Comparison of ENCODE assay signal across 9 mouse cellular contexts in genomic region chr6:90622758-90623455, GRCm38 (mm10). TPM values are rescaled to one million over a fixed set of nuclear protein-coding genes. Genes with fewer than 3 reads are reported as not detected.
DNase-seq lines count a peak whose midpoint lies in the region; ATAC-seq and TF ChIP-seq lines count a peak whose summit lies in the region.
"Had no signal": no experiment of that assay in that cellular context is flagged by ENCODE, and none has a peak within 500 bp of the region (broad histone marks: within the 10 kb centered on the region; RNA-seq: fewer than 3 reads in every experiment).

No protein-coding gene starts in this region.

- WGBS in heart, embryonic 12.5 days: 17% methylated on average over 11 of the region's 11 CpGs
- WGBS in liver, postnatal 0 days (ENCODE audit: insufficient replicate concordance): 40% methylated on average over 11 of the region's 11 CpGs

- no peak for TF ChIP-seq CTCF in G1E (IDR thresholded peaks at IDR 0.05; ENCODE audit: low read depth, low read length)
- no peak for TF ChIP-seq CTCF in liver, postnatal 0 days (IDR thresholded peaks at IDR 0.05; ENCODE audit: low read depth)

- no peak for DNase-seq in heart, postnatal 4 days
- DNase-seq in G1E (ENCODE audit: low spot score): peak; percentile 82
- peak; percentile 74 for DNase-seq in liver, postnatal 0 days
- DNase-seq in right cerebral cortex, postnatal 10 days (ENCODE audit: low spot score in 2 of 2): no peak
- no peak for DNase-seq in gastrocnemius, postnatal 10 days

- no peak overlapping the region for H3K4me3 ChIP-seq in heart, embryonic 12.5 days
- peak overlapping the region; percentile 83 for H3K4me3 ChIP-seq in G1E (ENCODE audit: low read depth, low read length)
- H3K4me3 ChIP-seq in liver, postnatal 0 days (ENCODE audit: low read depth, low read length): peak overlapping the region; percentile 4; the same call in 1 of the 2 replicates
- H3K4me3 ChIP-seq: midbrain, embryonic 12.5 days had no signal

- peak overlapping the region; percentile 41 for H3K4me2 ChIP-seq in heart, embryonic 12.5 days
- peak overlapping the region; percentile 85 for H3K4me2 ChIP-seq in liver, postnatal 0 days (ENCODE audit: low read depth, low read length)
- H3K4me2 ChIP-seq: midbrain, embryonic 12.5 days had no signal

- no peaks in the 10 kb centered on the region for H3K27me3 ChIP-seq in heart, embryonic 12.5 days (replicated peaks)
- H3K27me3 ChIP-seq in G1E (ENCODE audit: insufficient read depth, low read length): no peaks in the 10 kb centered on the region
- H3K27me3 ChIP-seq in liver, postnatal 0 days (ENCODE audit: insufficient read depth, low read length): no peaks in the 10 kb centered on the region
- H3K27me3 ChIP-seq: midbrain, embryonic 12.5 days had no signal

- peak; percentile 92 for TF ChIP-seq EP300 in liver, postnatal 0 days (IDR thresholded peaks at IDR 0.05; ENCODE audit: low read depth)

- peak overlapping the region; percentile 26; the same call in 1 of the 2 replicates for H3K9ac ChIP-seq in heart, embryonic 12.5 days
- H3K9ac ChIP-seq in liver, postnatal 0 days (replicated peaks): peak overlapping the region; percentile 81
- H3K9ac ChIP-seq: midbrain, embryonic 12.5 days had no signal

- H3K4me1 ChIP-seq in heart, embryonic 12.5 days (replicated peaks): peaks cover 74% of the 10 kb centered on the region
- H3K4me1 ChIP-seq in G1E (ENCODE audit: insufficient read depth, low read depth, low read length): peaks cover 97% of the 10 kb centered on the region
- H3K4me1 ChIP-seq in liver, postnatal 0 days (ENCODE audit: insufficient read depth): peaks cover 66% of the 10 kb centered on the region

- peaks cover 12% of the 10 kb centered on the region for H3K36me3 ChIP-seq in heart, embryonic 12.5 days
- peaks cover 80% of the 10 kb centered on the region for H3K36me3 ChIP-seq in G1E (replicated peaks)
- peaks cover 27% of the 10 kb centered on the region for H3K36me3 ChIP-seq in liver, postnatal 0 days (replicated peaks; ENCODE audit: insufficient read depth, low read length)
- H3K36me3 ChIP-seq: midbrain, embryonic 12.5 days had no signal

- H3K27ac ChIP-seq in heart, embryonic 12.5 days (ENCODE audit: poor library complexity, severe bottlenecking): peak overlapping the region; percentile 82
- H3K27ac ChIP-seq in liver, postnatal 0 days (ENCODE audit: low read depth): peak overlapping the region; percentile 94
- H3K27ac ChIP-seq: midbrain, embryonic 12.5 days had no signal

- ATAC-seq in heart, embryonic 12.5 days (ENCODE audit: insufficient number of reproducible peaks, low FRiP score): peak; percentile 70
- ATAC-seq in G1E (ENCODE audit: extremely low read depth, insufficient number of reproducible peaks, low FRiP score, poor library complexity, severe bottlenecking): peak; percentile 66
- ATAC-seq in erythroblast, adult 5-6 weeks (replicated peaks; ENCODE audit: low FRiP score, poor library complexity, severe bottlenecking): peak; percentile 58
- ATAC-seq in liver, postnatal 0 days: peak; percentile 70
- no peak for ATAC-seq in granulocyte monocyte progenitor cell, adult 5-6 weeks (replicated peaks; ENCODE audit: poor library complexity, severe bottlenecking)

- H3K9me3 ChIP-seq in heart, embryonic 12.5 days (replicated peaks): no peaks in the 10 kb centered on the region
- no peaks in the 10 kb centered on the region for H3K9me3 ChIP-seq in G1E (replicated peaks)
- no peaks in the 10 kb centered on the region for H3K9me3 ChIP-seq in liver, postnatal 0 days (ENCODE audit: low read length)
- H3K9me3 ChIP-seq: midbrain, embryonic 12.5 days had no signal

RNA-seq across cellular contexts. Expression of gene Slc41a3, which starts 18.4 kb away (rescaled TPM):
- 11.4 and 12.2 TPM in 2 replicates for polyA plus RNA-seq in heart, embryonic 12.5 days (2016; fragmentation: Nextera tagmentation; extraction: Ambion mirVana)
- 10 to 100 TPM; 19.4 to 19.8 TPM for total RNA-seq in heart, postnatal 4 days (2021)
- total RNA-seq in G1E (2014; fragmentation: Nextera tagmentation) (51.0 and 55.7 TPM in 2 replicates), G1E (2017) (47.7 and 50.2 TPM in 2 replicates)
- 84.7 and 85.1 TPM in 2 replicates for polyA plus RNA-seq in G1E (2012)
- total RNA-seq in erythroblast, adult 5-6 weeks (2015; ENCODE audit: low replicate concordance): 1.3 and 1.5 TPM in 2 replicates
- total RNA-seq in erythroblast, adult 5-6 weeks (2017; ENCODE audit: low replicate concordance): 1.8 and 2.7 TPM in 2 replicates
- 23.2 and 23.4 TPM in 2 replicates for polyA plus RNA-seq in liver, postnatal 0 days (2015; fragmentation: Nextera tagmentation; extraction: Ambion mirVana)
- 2.9 and 5.5 TPM in 2 replicates for total RNA-seq in granulocyte monocyte progenitor cell, adult 5-6 weeks (2014; fragmentation: Nextera tagmentation)
- total RNA-seq in granulocyte monocyte progenitor cell, adult 5-6 weeks (2017): 1.9 and 2.3 TPM in 2 replicates
- total RNA-seq in gastrocnemius, postnatal 10 days (2021): 10 to 100 TPM; 52.9 to 60.3 TPM

Comparison
In these comparisons a context has a peak if more than half of its experiments do, and no peak if none do; other contexts are left out.
1. DNase-seq: peak in G1E (single experiment) and liver, postnatal 0 days (single experiment); none in heart, postnatal 4 days (single experiment), right cerebral cortex, postnatal 10 days (0 of 2) and gastrocnemius, postnatal 10 days (single experiment).